Mouse (Mus musculus) neutrophil, adult 5-6 weeks (primary cell): ENCODE measurements around the gene Rbm43. TPM values are rescaled to one million over a fixed set of nuclear protein-coding genes. Genes with fewer than 3 reads are reported as not detected.
"Not testable (repeated sequence)": the region's sequence is repeated elsewhere in the genome, so short reads cannot be mapped to it uniquely, and the experiment has no call there.

Source experiments
- ATAC-seq: fragments of 151-379, 151-347 bp; 2 replicates; pipeline ENCODE4 v1.8.0; 2017; ENCODE audit warnings: mild to moderate bottlenecking, moderate TSS enrichment; ENCODE audit not compliant: insufficient number of reproducible peaks, poor library complexity, low FRiP score, severe bottlenecking; ENCODE audit errors: extremely low read depth
- total RNA-seq: library from RNA; stranded (forward); fragments of 200-1000 nt; gene quantifications from 2 replicates; pipeline ENCODE4 v1.2.3, GENCODE M21; 2017

The Rbm43 gene
- total RNA-seq, 1 experiment from 2014 or later = 40.2 TPM

GRCm38 (mm10) chr2:51931241-51931640 lies 3.7 kb downstream of the Rbm43 start:
- ATAC-seq = peak; percentile 19; the same call in 1 of the 2 replicates

GRCm38 (mm10) chr2:51914944-51915680 lies 19.9 kb downstream of the Rbm43 start:
- ATAC-seq = peak; percentile 61

- ATAC-seq = no peak
Measured at GRCm38 (mm10) chr2:51914532-51914931, 20.4 kb downstream of the Rbm43 start.

- ATAC-seq = no peak
Measured at GRCm38 (mm10) chr2:51912740-51913139, 22.2 kb downstream of the Rbm43 start.

- ATAC-seq = no peak
Measured at GRCm38 (mm10) chr2:51911864-51912263, 23.1 kb downstream of the Rbm43 start.

GRCm38 (mm10) chr2:51907538-51908110 lies 27.3 kb downstream of the Rbm43 start:
- no peak for ATAC-seq

GRCm38 (mm10) chr2:51905637-51906036 lies 29.3 kb downstream of the Rbm43 start:
- ATAC-seq = no peak

- ATAC-seq = no peak
Measured at GRCm38 (mm10) chr2:51892411-51892901, 42.5 kb downstream of the Rbm43 start.

GRCm38 (mm10) chr2:51890961-51891360 lies 44.0 kb downstream of the Rbm43 start:
- ATAC-seq = no peak

GRCm38 (mm10) chr2:51890139-51890538 lies 44.8 kb downstream of the Rbm43 start:
- not testable (repeated sequence) for ATAC-seq

GRCm38 (mm10) chr2:51880143-51880542 lies 54.8 kb downstream of the Rbm43 start:
- ATAC-seq = no peak

Other genes starting within 250 kb of the Rbm43 start
- gene Nmi, start 38.3 kb upstream of the Rbm43 start, total RNA-seq = 89.3 and 93.8 TPM in 2 replicates
- gene Tnfaip6, start 102.8 kb upstream of the Rbm43 start, total RNA-seq = 1.2 and 1.5 TPM in 2 replicates
- 63.0 and 64.5 TPM in 2 replicates for gene Rif1, start 137.7 kb upstream of the Rbm43 start, total RNA-seq